ENCODE assay signal across 10 mouse cellular contexts in genomic region chr15:94239637-94240036, GRCm38 (mm10).
DNase-seq lines count a peak whose midpoint lies in the region; ATAC-seq and TF ChIP-seq lines count a peak whose summit lies in the region.
"Had no signal": no experiment of that assay in that cellular context is flagged by ENCODE, and none has a peak within 500 bp of the region (broad histone marks: within the 10 kb centered on the region; RNA-seq: fewer than 3 reads in every experiment).

No protein-coding gene starts in this region.

- WGBS in intestine, postnatal 0 days, result 82% methylated on average over 4 of the region's 4 CpGs
- WGBS in intestine, embryonic 16.5 days, result 83% methylated on average over 4 of the region's 4 CpGs

- H3K27ac ChIP-seq in intestine, postnatal 0 days (ENCODE audit: low read depth, low read length), result no peak overlapping the region
- H3K27ac ChIP-seq in intestine, embryonic 16.5 days (ENCODE audit: low read length), result no peak overlapping the region
- H3K27ac ChIP-seq: forebrain, embryonic 10.5 days; intestine, embryonic 15.5 days had no signal

- H3K4me2 ChIP-seq in intestine, postnatal 0 days (replicated peaks; ENCODE audit: low read depth), result no peak overlapping the region
- H3K4me2 ChIP-seq in intestine, embryonic 16.5 days (ENCODE audit: low read depth, low read length), result no peak overlapping the region
- H3K4me2 ChIP-seq: intestine, embryonic 15.5 days had no signal

- no peaks in the 10 kb centered on the region for H3K9me3 ChIP-seq in intestine, postnatal 0 days (ENCODE audit: control insufficient read depth)
- H3K9me3 ChIP-seq in intestine, embryonic 16.5 days (ENCODE audit: control insufficient read depth, low read length), result no peaks in the 10 kb centered on the region
- H3K9me3 ChIP-seq: forebrain, embryonic 10.5 days; intestine, embryonic 15.5 days had no signal

- peak; percentile 55 for TF ChIP-seq CTCF in intestine, postnatal 0 days (IDR thresholded peaks at IDR 0.05; ENCODE audit: low read depth)

- H3K4me1 ChIP-seq in intestine, postnatal 0 days (replicated peaks; ENCODE audit: control insufficient read depth, insufficient read depth, low read length), result 0 out of 2 replicates have a peak, but pooled peaks cover 3% of the 10 kb centered on the region
- H3K4me1 ChIP-seq in intestine, embryonic 16.5 days (ENCODE audit: control insufficient read depth, insufficient read depth, low read length), result no peaks in the 10 kb centered on the region
- H3K4me1 ChIP-seq: forebrain, embryonic 10.5 days; intestine, embryonic 15.5 days had no signal

- ATAC-seq in CD4-positive, CD25-positive, alpha-beta regulatory T cell, adult 4 months, result no peak
- no peak for ATAC-seq in intestine, postnatal 0 days
- no peak for ATAC-seq in intestine, embryonic 16.5 days
- ATAC-seq: intestine, embryonic 15.5 days had no signal

- H3K36me3 ChIP-seq in intestine, postnatal 0 days (ENCODE audit: control insufficient read depth, insufficient read depth), result no peaks in the 10 kb centered on the region
- no peaks in the 10 kb centered on the region for H3K36me3 ChIP-seq in intestine, embryonic 16.5 days (ENCODE audit: control insufficient read depth, insufficient read depth, low read length)
- H3K36me3 ChIP-seq: forebrain, embryonic 10.5 days; intestine, embryonic 15.5 days had no signal

- no peaks in the 10 kb centered on the region for H3K27me3 ChIP-seq in intestine, postnatal 0 days (replicated peaks; ENCODE audit: control insufficient read depth, insufficient read depth, low read length)
- no peaks in the 10 kb centered on the region for H3K27me3 ChIP-seq in intestine, embryonic 16.5 days (replicated peaks; ENCODE audit: control insufficient read depth, insufficient read depth, low read length)
- H3K27me3 ChIP-seq: intestine, embryonic 15.5 days had no signal

- no peak overlapping the region for H3K4me3 ChIP-seq in intestine, postnatal 0 days (ENCODE audit: low read depth, low read length)
- no peak overlapping the region for H3K4me3 ChIP-seq in intestine, embryonic 16.5 days (ENCODE audit: low read length)
- H3K4me3 ChIP-seq: forebrain, embryonic 10.5 days; intestine, embryonic 15.5 days had no signal

- DNase-seq in CD4-positive, CD25-positive, alpha-beta regulatory T cell, adult 2 months (ENCODE audit: low read depth, low spot score), result peak; percentile 75
- DNase-seq in thymus, postnatal 0 days (ENCODE audit: low spot score), result peak; percentile 50
- no peak for DNase-seq in thymus, adult 18-20 months
- peak; percentile 76 for DNase-seq in thymus, postnatal 4 days
- DNase-seq in gastrocnemius, adult 18-20 months (ENCODE audit: low spot score), result no peak

- no peak overlapping the region for H3K9ac ChIP-seq in intestine, postnatal 0 days (ENCODE audit: low read depth, low read length)
- no peak overlapping the region for H3K9ac ChIP-seq in intestine, embryonic 16.5 days (ENCODE audit: low read depth, low read length)
- H3K9ac ChIP-seq: intestine, embryonic 15.5 days had no signal

Comparison
In these comparisons a context has a peak if more than half of its experiments do, and no peak if none do; other contexts are left out.
1. DNase-seq: peak in CD4-positive, CD25-positive, alpha-beta regulatory T cell, adult 2 months (single experiment), thymus, postnatal 0 days (single experiment) and thymus, postnatal 4 days (single experiment); none in thymus, adult 18-20 months (0 of 2) and gastrocnemius, adult 18-20 months (single experiment).